Mouse (Mus musculus) kidney, adult 2 months (tissue): ENCODE data around the gene Adm2.

ENCODE experiments used
- CTCF ChIP-seq: fragments of 200-500 bp; conservative IDR thresholded peaks from 2 replicates; pipeline ENCODE4 v1.5.1; 2011; ENCODE audit warnings: low read depth, mild to moderate bottlenecking, control low read depth, low read length, moderate library complexity, mixed read lengths; ENCODE audit not compliant: insufficient read depth, insufficient read length
- POLR2A ChIP-seq: fragments of 200-500 bp; IDR thresholded peaks from one replicate; pipeline ENCODE4 v1.6.1; 2011; ENCODE audit warnings: low read depth, low read length, control low read depth

DNA sequence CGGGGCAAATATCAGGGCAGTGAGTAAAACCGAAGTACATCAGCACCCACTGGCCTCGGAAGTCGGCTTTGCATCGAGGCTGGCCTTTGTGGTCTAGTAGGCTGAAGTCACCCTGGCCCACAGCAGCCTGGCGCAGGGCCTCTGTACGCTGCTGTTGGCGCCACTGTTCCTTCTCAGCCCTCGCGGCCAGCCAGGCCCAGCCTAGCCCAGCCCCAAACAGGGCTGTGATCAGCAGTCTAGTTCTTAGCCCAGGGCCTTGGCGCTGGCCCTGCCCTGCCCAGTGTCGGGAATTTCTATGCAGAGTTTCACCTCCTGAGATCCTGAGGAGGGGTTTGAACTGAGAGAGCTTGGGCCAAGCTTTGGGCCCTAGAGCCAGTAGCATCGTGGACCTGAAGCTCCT, 49.5 kb downstream of the Adm2 start:
- no peak for TF ChIP-seq POLR2A
- TF ChIP-seq CTCF = no peak
